Mouse (Mus musculus) 3134 (cell line): Measurements from ENCODE around the gene Cacnb4.

Experiments used
- DNase-seq: peaks from one replicate; pipeline ENCODE4 v3.0.0-alpha.2; 2011; ENCODE audit warnings: low spot score; ENCODE audit not compliant: insufficient read length; ENCODE audit errors: extremely low read depth

The Cacnb4 gene

GRCm38 (mm10) chr2:52605321-52605720 is 71.3 kb downstream of the Cacnb4 start:
- DNase-seq = no peak

GRCm38 (mm10) chr2:52604651-52605020 is 72.0 kb downstream of the Cacnb4 start:
- DNase-seq = no peak

GRCm38 (mm10) chr2:52603935-52604650 is 72.5 kb downstream of the Cacnb4 start:
- no peak for DNase-seq

- DNase-seq = no peak
Observed at GRCm38 (mm10) chr2:52603421-52603820, 73.2 kb downstream of the Cacnb4 start.

- DNase-seq = no peak
Observed at GRCm38 (mm10) chr2:52602921-52603320, 73.7 kb downstream of the Cacnb4 start.

- DNase-seq = no peak
Observed at GRCm38 (mm10) chr2:52602228-52602627, 74.4 kb downstream of the Cacnb4 start.

GRCm38 (mm10) chr2:52597511-52597910 is 79.1 kb downstream of the Cacnb4 start:
- no peak for DNase-seq

- DNase-seq = peak; percentile 7
Observed at GRCm38 (mm10) chr2:52593814-52594213, 82.8 kb downstream of the Cacnb4 start.

- DNase-seq = no peak
Observed at GRCm38 (mm10) chr2:52593260-52593659, 83.4 kb downstream of the Cacnb4 start.

- peak; percentile 13 for DNase-seq
Observed at GRCm38 (mm10) chr2:52590970-52591347, 85.7 kb downstream of the Cacnb4 start.

GRCm38 (mm10) chr2:52590340-52590969 is 86.2 kb downstream of the Cacnb4 start:
- DNase-seq = peak; percentile 5

- DNase-seq = no peak
Observed at GRCm38 (mm10) chr2:52589514-52589913, 87.1 kb downstream of the Cacnb4 start.

GRCm38 (mm10) chr2:52585384-52585783 is 91.2 kb downstream of the Cacnb4 start:
- no peak for DNase-seq

GRCm38 (mm10) chr2:52581132-52581781 is 95.4 kb downstream of the Cacnb4 start:
- DNase-seq = no peak

GRCm38 (mm10) chr2:52580697-52581096 is 95.9 kb downstream of the Cacnb4 start:
- DNase-seq = no peak

GRCm38 (mm10) chr2:52578846-52579245 is 97.8 kb downstream of the Cacnb4 start:
- DNase-seq = no peak

- no peak for DNase-seq
Observed at GRCm38 (mm10) chr2:52577700-52578099, 98.9 kb downstream of the Cacnb4 start.

- no peak for DNase-seq
Observed at GRCm38 (mm10) chr2:52576546-52576945, 100.1 kb downstream of the Cacnb4 start.

- DNase-seq = no peak
Observed at GRCm38 (mm10) chr2:52575637-52576175, 100.9 kb downstream of the Cacnb4 start.

GRCm38 (mm10) chr2:52574929-52575328 is 101.7 kb downstream of the Cacnb4 start:
- no peak for DNase-seq

- DNase-seq = no peak
Observed at GRCm38 (mm10) chr2:52572221-52572620, 104.4 kb downstream of the Cacnb4 start.
